Mouse (Mus musculus) forebrain, embryonic 11.5 days (tissue): ENCODE data around the gene Neurl1b. TPM values are rescaled to one million over a fixed set of nuclear protein-coding genes. Genes with fewer than 3 reads are reported as not detected.
A peak's percentile ranks its signal among the peaks of the same experiment; 100 is the strongest.

Experiments
- ATAC-seq: fragments of 200-750 bp; cut with Nextera tagmentation; replicated peaks from 2 replicates; pipeline ENCODE4 v1.8.0; 2017; ENCODE audit warnings: moderate TSS enrichment; ENCODE audit not compliant: low FRiP score
- DNase-seq: peaks from one replicate; pipeline ENCODE4 v3.0.0-alpha.2; 2017; ENCODE audit warnings: low spot score
- H3K27ac ChIP-seq: fragments of 300-500 bp; sonication (generic); 2 replicates; pipeline ENCODE4 v1.5.1; 2014; ENCODE audit warnings: low read depth, low read length
- H3K27me3 ChIP-seq: fragments of 300-500 bp; sonication (generic); 2 replicates; pipeline ENCODE4 v1.6.1; 2014; ENCODE audit warnings: mild to moderate bottlenecking, low read length, mixed read lengths; ENCODE audit not compliant: control insufficient read depth, insufficient read depth
- H3K36me3 ChIP-seq: fragments of 300-500 bp; sonication (generic); 2 replicates; pipeline ENCODE4 v1.6.1; 2014; ENCODE audit warnings: mild to moderate bottlenecking, low read length, moderate library complexity, mixed read lengths; ENCODE audit not compliant: control insufficient read depth, insufficient read depth
- H3K4me1 ChIP-seq: fragments of 300-500 bp; sonication (generic); replicated peaks from 2 replicates; pipeline ENCODE4 v1.6.1; 2014; ENCODE audit warnings: low read length, mixed read lengths; ENCODE audit not compliant: control insufficient read depth, insufficient read depth
- H3K4me2 ChIP-seq: fragments of 300-500 bp; sonication (generic); 2 replicates; pipeline ENCODE4 v1.6.1; 2014; ENCODE audit warnings: low read depth, mild to moderate bottlenecking, low read length, moderate library complexity, mixed read lengths; ENCODE audit not compliant: severe bottlenecking
- H3K4me3 ChIP-seq: fragments of 300-500 bp; sonication (generic); 2 replicates; pipeline ENCODE4 v1.5.1; 2014; ENCODE audit warnings: low read depth, low read length
- H3K9ac ChIP-seq: fragments of 300-500 bp; sonication (generic); 2 replicates; pipeline ENCODE4 v1.6.1; 2014; ENCODE audit warnings: low read length
- H3K9me3 ChIP-seq: fragments of 300-500 bp; sonication (generic); 2 replicates; pipeline ENCODE4 v1.6.1; 2016; ENCODE audit warnings: low read length, mixed read lengths; ENCODE audit not compliant: control insufficient read depth
- WGBS: fragments of 180-500 bp; shearing (Covaris S2); extraction: QIAGEN DNeasy Blood & Tissue Kit; methylation state at CpG from one replicate; pipeline ENCODE4 v1.1.7; 2014; 5-methylcytosine and 5-hydroxymethylcytosine counted together
- polyA plus RNA-seq: library from polyadenylated mRNA; unstranded; fragments of >200 nt; fragmentation: Nextera tagmentation; extraction: Ambion mirVana; gene quantifications from 2 replicates; pipeline ENCODE4 v1.2.1, GENCODE M21; 2014

The Neurl1b gene
- polyA plus RNA-seq, 1 experiment from 2014 or later, result 0.45 TPM

GRCm38 (mm10) chr17:26452371-26452972 lies 37.8 kb downstream of the Neurl1b start:
- WGBS, result 57% methylated on average over 5 of the region's 5 CpGs
- H3K36me3 ChIP-seq, result no peaks in the 10 kb centered on the region
- no peak overlapping the region for H3K27ac ChIP-seq
- no peaks in the 10 kb centered on the region for H3K9me3 ChIP-seq
- ATAC-seq, result no peak
- DNase-seq, result no peak
- H3K4me3 ChIP-seq, result no peak overlapping the region
- no peak overlapping the region for H3K4me2 ChIP-seq
- H3K9ac ChIP-seq, result no peak overlapping the region
- no peaks in the 10 kb centered on the region for H3K4me1 ChIP-seq
- H3K27me3 ChIP-seq, result no peaks in the 10 kb centered on the region

DNA sequence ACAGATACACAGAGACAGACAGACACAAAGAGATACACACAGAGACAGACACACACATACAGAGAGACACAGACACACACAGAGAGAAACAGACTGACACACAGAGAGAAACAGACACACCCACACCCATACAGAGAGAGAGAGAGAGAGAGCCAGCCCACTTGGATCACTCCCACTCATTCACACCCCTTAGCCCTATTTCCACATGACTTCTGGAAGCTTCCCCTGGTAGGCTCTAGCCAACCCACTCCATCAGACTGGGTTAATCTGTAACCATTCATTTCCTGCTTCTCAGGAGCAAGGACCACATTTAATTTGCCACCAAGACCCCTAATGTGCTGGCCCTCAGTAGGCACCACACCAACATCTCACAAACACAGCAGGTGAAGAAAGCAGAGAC lies 42.9 kb downstream of the Neurl1b start:
- no peak for DNase-seq
- H3K9me3 ChIP-seq, result no peaks in the 10 kb centered on the region
- no peak for ATAC-seq
- H3K4me3 ChIP-seq, result no peak overlapping the region
- H3K9ac ChIP-seq, result no peak overlapping the region
- no peaks in the 10 kb centered on the region for H3K27me3 ChIP-seq
- H3K4me2 ChIP-seq, result no peak overlapping the region
- H3K27ac ChIP-seq, result no peak overlapping the region
- no peaks in the 10 kb centered on the region for H3K4me1 ChIP-seq
- no peaks in the 10 kb centered on the region for H3K36me3 ChIP-seq

DNA sequence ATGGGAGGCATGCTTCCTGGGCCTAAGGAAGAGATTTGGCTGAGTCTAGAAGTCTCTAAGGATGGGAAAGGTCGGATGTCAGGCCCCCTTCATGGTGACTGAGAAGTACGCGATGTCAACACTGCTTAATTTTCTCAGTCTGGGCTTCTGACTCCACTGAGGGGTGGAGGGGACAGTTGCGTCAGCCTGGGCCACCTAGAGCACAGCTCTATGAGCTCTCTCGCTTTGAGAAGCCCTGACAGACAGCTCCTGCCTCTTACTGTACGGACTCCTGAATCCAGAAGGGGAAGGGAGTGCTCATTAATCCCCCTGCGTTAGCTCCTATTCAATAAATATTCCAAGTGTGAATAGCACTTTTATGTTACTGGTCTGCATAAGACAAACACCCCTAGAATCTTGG lies 43.4 kb downstream of the Neurl1b start:
- no peak for DNase-seq
- 68% methylated on average over 7 of the region's 7 CpGs for WGBS
- ATAC-seq, result no peak
- Histone ChIP-seq H3K4me1 (no peaks in the 10 kb centered on the region), H3K9ac (no peak overlapping the region), H3K27ac (no peak overlapping the region), H3K36me3 (no peaks in the 10 kb centered on the region), H3K4me3 (no peak overlapping the region), H3K27me3 (no peaks in the 10 kb centered on the region), H3K4me2 (no peak overlapping the region), H3K9me3 (no peaks in the 10 kb centered on the region)

DNA sequence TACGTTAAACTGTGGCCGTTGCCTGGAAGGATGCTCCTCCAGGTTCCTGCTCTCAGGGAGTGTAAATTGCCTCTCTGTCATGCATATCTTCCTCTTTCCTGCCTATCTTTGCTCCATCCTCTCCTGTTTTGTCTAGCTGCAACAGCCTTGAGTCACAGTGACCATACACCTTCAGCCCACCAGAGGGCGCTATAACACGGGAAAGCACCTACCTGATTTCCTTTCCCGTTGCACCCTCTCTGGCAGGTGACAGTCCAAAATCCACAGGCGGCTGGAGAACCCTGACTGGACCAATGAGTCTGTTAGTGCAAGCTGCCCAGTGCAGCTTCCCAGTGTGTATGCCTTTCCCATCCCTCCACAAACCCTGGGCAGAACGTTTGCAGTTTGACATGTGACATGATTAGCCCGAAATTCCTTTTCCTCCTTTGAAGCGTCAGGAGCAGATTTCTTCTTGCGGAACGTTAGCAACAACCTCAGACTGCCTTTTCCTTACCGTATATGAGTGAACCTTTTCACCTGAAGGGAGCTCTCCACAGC lies 48.1 kb downstream of the Neurl1b start:
- no peak overlapping the region for H3K4me3 ChIP-seq
- no peak overlapping the region for H3K9ac ChIP-seq
- H3K9me3 ChIP-seq, result no peaks in the 10 kb centered on the region
- H3K36me3 ChIP-seq, result no peaks in the 10 kb centered on the region
- H3K27ac ChIP-seq, result no peak overlapping the region
- no peaks in the 10 kb centered on the region for H3K4me1 ChIP-seq
- WGBS, result 38% methylated on average over 12 of the region's 12 CpGs
- ATAC-seq (no peak), DNase-seq (peak; percentile 86)
- no peaks in the 10 kb centered on the region for H3K27me3 ChIP-seq
- no peak overlapping the region for H3K4me2 ChIP-seq

DNA sequence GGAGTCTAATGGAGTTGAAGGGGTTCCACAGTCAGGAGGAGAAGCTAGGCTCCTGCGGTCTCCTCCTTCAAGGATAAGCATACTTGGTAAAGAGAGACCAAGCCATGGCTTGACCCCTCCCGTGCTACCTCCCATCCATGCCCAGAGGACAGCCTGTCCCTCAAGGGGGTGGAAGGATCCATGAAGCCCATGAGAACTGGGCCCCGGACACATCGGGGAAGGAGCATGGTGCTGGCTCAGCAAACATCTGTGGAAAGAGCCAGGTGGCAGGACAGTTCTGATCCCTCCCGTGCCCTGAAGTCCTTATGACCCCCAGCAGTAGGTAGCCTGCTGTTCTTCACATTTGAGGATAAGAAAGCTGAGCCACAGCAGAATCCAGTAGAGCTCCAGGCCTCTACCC lies 48.8 kb downstream of the Neurl1b start:
- DNase-seq (no peak), ATAC-seq (no peak)
- Histone ChIP-seq H3K9me3 (no peaks in the 10 kb centered on the region), H3K27ac (no peak overlapping the region), H3K4me3 (no peak overlapping the region), H3K4me2 (no peak overlapping the region), H3K36me3 (no peaks in the 10 kb centered on the region), H3K27me3 (no peaks in the 10 kb centered on the region), H3K9ac (no peak overlapping the region), H3K4me1 (no peaks in the 10 kb centered on the region)
- 84% methylated on average over 5 of the region's 5 CpGs for WGBS

DNA sequence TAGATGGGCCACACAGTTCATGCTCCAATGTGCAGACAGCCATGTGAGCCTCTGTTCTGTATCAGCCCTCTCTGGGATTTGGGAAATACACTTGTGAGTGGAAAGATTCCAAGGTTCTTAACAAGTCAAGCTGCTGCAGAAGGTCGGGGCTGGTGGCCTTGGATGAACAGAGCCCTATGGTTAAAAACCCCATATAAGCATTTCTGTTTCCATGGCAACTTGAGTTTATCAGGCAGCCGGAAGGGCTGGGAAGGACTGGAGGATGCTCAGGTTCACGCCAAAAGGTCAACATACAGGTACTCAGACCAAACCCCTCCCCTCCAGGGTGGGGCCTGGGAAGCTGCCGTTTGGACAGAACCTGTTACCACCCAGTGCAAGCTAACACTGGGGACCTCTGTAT lies 49.4 kb downstream of the Neurl1b start:
- WGBS, result 60% methylated on average over 4 of the region's 4 CpGs
- Histone ChIP-seq H3K27me3 (no peaks in the 10 kb centered on the region), H3K36me3 (no peaks in the 10 kb centered on the region), H3K4me1 (no peaks in the 10 kb centered on the region), H3K27ac (no peak overlapping the region), H3K4me3 (no peak overlapping the region), H3K9me3 (no peaks in the 10 kb centered on the region), H3K9ac (no peak overlapping the region), H3K4me2 (no peak overlapping the region)
- DNase-seq (no peak), ATAC-seq (no peak)

DNA sequence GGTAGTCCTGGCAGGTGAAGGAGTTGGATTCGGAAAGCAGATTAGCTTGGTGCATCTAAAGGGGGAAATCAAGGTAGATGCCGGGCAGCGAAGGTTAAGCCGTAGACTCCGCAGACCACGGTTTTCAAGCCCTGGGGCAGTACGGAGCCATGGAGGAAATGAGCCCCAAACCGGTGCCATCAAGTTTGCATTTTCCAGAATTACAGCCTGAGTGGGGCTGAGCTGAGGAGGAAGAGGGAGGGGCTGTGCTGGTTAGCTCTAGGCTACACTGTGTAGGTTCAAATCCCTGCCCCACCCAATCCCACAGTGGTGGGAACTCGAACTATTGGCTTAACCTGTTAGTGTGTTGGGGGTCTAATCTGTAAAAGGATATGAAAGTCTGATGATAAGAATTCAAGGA lies 49.9 kb downstream of the Neurl1b start:
- 82% methylated on average over 9 of the region's 9 CpGs for WGBS
- no peaks in the 10 kb centered on the region for H3K9me3 ChIP-seq
- no peaks in the 10 kb centered on the region for H3K4me1 ChIP-seq
- ATAC-seq (no peak), DNase-seq (no peak)
- H3K9ac ChIP-seq, result no peak overlapping the region
- H3K4me3 ChIP-seq, result no peak overlapping the region
- H3K27ac ChIP-seq, result no peak overlapping the region
- no peaks in the 10 kb centered on the region for H3K36me3 ChIP-seq
- H3K4me2 ChIP-seq, result no peak overlapping the region
- no peaks in the 10 kb centered on the region for H3K27me3 ChIP-seq

DNA sequence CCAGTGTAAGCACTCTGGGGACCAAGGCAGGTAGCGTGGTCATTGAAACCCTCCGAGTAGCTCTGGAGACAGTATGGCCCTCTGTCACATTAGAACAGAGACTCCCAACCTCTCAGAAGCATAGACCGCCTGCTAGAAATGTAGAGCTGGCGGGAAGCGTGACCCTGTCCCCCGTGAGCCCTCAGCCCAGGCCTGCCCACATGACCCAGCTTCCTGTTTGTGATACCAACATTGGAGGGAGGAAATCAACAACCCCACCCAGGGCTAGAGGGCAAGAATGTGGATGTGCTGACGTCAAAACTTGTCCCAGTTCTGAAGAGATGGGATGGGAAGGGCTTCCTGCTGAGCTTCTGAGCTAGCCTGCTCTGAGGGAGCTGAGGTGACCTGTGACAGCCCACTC lies 50.3 kb downstream of the Neurl1b start:
- no peak overlapping the region for H3K4me2 ChIP-seq
- no peaks in the 10 kb centered on the region for H3K9me3 ChIP-seq
- H3K27me3 ChIP-seq, result no peaks in the 10 kb centered on the region
- H3K4me1 ChIP-seq, result no peaks in the 10 kb centered on the region
- no peak for ATAC-seq
- no peaks in the 10 kb centered on the region for H3K36me3 ChIP-seq
- no peak for DNase-seq
- WGBS, result 74% methylated on average over 7 of the region's 7 CpGs
- no peak overlapping the region for H3K27ac ChIP-seq
- no peak overlapping the region for H3K4me3 ChIP-seq
- H3K9ac ChIP-seq, result no peak overlapping the region

DNA sequence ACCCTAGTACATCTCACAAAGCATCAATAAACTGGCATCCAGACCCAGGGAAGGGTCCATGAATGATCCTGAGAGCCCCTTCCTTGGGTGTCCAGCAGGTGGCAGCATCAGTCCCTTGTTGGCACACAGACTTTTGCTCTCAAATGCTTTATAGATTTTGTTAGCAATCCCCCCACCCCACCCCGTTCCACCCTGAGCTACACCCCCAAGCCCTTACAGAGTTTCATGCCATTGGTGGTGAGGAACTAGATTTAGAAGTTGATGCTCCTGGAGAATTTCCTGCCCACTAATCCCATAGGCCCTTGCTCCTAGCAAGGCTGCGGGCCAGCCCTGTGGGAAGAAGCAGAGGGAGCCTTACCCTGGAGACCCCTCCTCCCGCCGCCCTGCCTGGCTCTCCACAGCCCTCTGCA lies 52.1 kb downstream of the Neurl1b start:
- peak; percentile 42; the same call in 1 of the 2 replicates for ATAC-seq
- no peak overlapping the region for H3K27ac ChIP-seq
- peak; percentile 88 for DNase-seq
- no peak overlapping the region for H3K4me3 ChIP-seq
- no peak overlapping the region for H3K4me2 ChIP-seq
- H3K4me1 ChIP-seq, result no peaks in the 10 kb centered on the region
- H3K9ac ChIP-seq, result no peak overlapping the region
- H3K27me3 ChIP-seq, result no peaks in the 10 kb centered on the region
- no peaks in the 10 kb centered on the region for H3K36me3 ChIP-seq
- WGBS, result 9% methylated on average over 4 of the region's 4 CpGs
- H3K9me3 ChIP-seq, result no peaks in the 10 kb centered on the region
